Mouse (Mus musculus): Measurements from ENCODE around the gene 1300017J02Rik.

1300017J02Rik gene

DNA sequence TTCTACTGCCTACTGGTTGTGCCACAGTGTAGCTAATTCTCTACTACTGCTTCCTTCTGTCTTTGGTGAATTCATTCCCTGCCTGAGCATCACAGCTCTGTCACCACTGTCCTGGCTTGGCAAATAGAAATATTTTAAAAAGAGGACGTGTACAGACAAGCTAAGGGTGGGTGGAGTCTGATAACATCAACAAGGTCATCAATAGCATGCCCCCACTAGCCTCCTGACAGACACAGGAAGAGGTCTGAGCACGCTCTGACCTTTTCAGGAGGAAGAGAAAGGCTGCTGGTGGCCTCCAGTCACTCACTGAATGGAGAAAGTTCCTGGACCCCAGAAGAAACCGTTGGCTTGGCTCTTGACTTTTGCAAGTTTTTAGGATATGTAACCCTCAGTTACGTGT, 18.5 kb downstream of the 1300017J02Rik start:
- in situ Hi-C loops (cut with MboI; ENCODE audit: unreplicated experiment in 2 of 2): loop anchor here in 1 of 2 experiments (10.0 to 25.0 kb wide), 2 partner anchors 52 to 399 kb away; partner anchors contain the start of genes Gm20425 and Trf

- in situ Hi-C loops (cut with MboI; ENCODE audit: unreplicated experiment in 2 of 2): loop anchor here in 1 of 2 experiments (25.0 kb wide), 1 partner anchor 390 kb away; no protein-coding TSS in a partner anchor
Observed at GRCm38 (mm10) chr9:103276876-103277275, 28.0 kb downstream of the 1300017J02Rik start.

GRCm38 (mm10) chr9:103275676-103276075, 29.2 kb downstream of the 1300017J02Rik start:
- in situ Hi-C loops (cut with MboI; ENCODE audit: unreplicated experiment in 2 of 2): loop anchor here in 1 of 2 experiments (25.0 kb wide), 1 partner anchor 388 kb away; no protein-coding TSS in a partner anchor

- in situ Hi-C loops (cut with MboI; ENCODE audit: unreplicated experiment in 2 of 2): loop anchor here in 1 of 2 experiments (25.0 kb wide), 1 partner anchor 388 kb away; no protein-coding TSS in a partner anchor
Observed at GRCm38 (mm10) chr9:103274819-103275218, 30.1 kb downstream of the 1300017J02Rik start.

DNA sequence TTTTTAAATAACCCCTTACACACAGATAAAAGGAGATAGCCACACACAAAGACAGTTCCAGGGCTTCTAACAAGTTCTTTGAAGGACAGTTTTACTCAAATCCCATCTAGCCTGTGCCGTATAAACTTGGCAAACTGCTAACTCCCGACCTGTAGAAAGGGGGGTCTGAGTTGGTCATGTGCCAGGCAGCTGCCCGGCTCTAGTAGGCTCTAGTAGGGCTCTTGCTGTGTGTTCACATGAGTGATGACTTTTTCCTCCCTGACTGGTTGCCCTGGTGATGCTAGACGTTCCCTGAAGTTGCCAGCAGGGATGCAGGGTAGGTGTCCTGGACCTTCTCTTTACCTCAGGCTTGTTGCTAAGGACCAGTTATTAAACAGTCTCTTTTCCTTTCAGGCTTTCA, 33.8 kb downstream of the 1300017J02Rik start:
- in situ Hi-C loops (cut with MboI; ENCODE audit: unreplicated experiment in 2 of 2): no loop called here

DNA sequence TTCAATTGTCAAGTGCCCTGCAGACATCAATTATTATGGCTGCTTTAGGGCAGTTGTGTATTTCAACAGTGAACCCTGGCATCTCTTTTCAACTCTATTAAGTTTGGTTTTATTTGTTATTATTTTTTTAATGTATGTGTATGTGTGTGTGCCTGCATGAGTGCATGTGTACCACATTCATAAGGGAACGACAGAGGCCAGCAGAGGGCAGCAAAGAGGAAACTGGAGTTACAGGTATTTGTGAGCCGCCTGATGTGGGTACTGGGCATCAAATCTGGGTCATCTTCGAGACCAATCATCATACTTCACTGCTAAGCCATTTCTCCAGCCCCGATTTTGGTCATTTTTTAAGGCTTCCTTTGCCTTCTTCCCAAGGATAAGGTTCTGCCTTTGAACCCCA, 39.1 kb downstream of the 1300017J02Rik start:
- in situ Hi-C loops (cut with MboI; ENCODE audit: unreplicated experiment in 2 of 2): no loop called here

- in situ Hi-C loops (cut with MboI; ENCODE audit: unreplicated experiment in 2 of 2): no loop called here
Observed at GRCm38 (mm10) chr9:103252906-103253305, 52.0 kb downstream of the 1300017J02Rik start.

GRCm38 (mm10) chr9:103248618-103249017, 56.3 kb downstream of the 1300017J02Rik start:
- in situ Hi-C loops (cut with MboI; ENCODE audit: unreplicated experiment in 2 of 2): no loop called here

DNA sequence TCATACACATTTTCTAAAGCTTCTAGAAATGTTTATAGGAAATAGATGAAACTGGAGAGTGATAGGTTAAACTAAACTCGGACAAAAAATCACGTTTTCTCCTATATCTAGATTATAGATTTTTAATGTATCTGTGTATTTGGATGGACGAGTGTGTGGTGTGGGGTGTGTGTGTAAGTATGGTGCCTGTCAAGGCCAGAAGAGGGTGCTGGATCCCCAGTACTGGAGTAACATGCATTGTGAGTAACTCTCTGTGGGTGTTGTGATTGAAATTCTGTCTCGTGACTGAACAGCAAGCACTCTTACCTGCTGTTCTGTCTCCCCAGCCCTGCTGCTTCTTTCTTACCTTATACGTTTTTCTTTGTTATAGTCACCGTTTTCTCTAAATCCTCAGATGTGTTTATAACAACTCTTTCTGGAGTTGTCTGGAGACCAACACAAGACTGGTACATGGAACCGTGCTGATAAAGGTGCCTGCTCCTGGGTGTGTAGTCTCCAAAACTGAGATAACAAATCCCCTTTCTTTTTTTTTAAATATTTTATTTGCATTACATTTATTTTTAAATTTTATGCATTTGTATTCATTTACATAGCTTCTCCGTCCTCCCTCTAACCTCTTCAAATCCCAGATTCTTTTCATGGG, 58.2 kb downstream of the 1300017J02Rik start:
- in situ Hi-C loops (cut with MboI; ENCODE audit: unreplicated experiment in 2 of 2): no loop called here

DNA sequence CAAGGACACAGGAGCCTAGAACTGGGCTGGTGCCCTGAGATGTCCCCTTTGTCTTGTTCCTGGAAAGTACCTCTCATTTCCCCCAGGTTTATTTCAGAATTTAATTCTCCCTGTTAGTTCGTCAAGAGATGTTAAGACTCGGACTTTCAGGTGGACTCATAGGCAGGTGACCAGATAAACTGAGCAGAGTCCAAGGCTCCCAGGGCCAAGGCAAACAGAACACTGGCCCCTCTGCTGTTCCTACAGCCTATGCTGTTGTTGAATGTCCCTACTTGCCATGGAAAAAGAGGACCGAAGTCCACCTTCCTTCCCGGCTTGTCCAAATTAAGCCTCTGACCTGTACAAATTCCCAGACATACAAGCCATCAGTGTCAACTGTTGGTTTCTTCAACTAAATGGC, 61.2 kb downstream of the 1300017J02Rik start:
- in situ Hi-C loops (cut with MboI; ENCODE audit: unreplicated experiment in 2 of 2): no loop called here

DNA sequence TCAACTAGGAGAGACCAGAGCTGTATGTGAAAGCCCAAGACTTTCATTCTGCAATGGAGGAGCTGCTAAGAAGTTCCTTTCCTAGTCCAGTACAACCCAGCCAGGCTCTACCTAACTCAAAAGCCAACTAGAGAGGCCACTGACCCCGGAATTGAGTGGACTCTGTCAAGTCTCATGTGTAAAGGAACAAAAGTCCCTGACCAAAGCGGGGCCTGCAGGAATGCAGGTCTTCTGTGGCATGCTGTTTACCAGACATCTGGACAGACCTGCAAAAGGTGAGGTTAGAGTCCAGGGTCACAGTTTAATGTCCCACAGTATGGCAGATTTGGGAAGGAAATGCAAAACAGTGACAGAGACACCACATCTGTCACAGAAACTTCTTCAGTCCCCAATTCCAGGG, 63.7 kb downstream of the 1300017J02Rik start:
- in situ Hi-C loops (cut with MboI; ENCODE audit: unreplicated experiment in 2 of 2): no loop called here

DNA sequence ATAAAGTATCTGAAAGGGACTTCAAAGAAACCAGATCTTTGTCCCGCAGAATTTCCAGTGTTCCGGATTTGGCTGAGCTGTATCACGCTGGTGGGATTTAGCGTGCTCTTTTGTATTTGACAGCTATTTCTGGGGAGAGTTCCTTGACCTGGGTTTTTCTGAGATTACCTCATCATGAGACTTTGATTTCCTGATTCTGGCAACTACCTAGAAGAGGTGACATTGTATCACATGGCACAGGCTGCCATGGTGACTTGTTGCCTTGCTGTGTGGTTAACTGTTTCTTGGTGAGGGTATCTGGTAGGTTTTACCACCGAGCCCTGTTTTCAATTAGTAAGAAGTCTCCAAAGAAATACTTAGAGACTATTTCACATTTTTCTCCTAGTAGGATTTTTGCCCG, 65.4 kb downstream of the 1300017J02Rik start:
- in situ Hi-C loops (cut with MboI; ENCODE audit: unreplicated experiment in 2 of 2): loop anchor here in 1 of 2 experiments (10.0 kb wide), 1 partner anchor 45 kb away; no protein-coding TSS in a partner anchor

DNA sequence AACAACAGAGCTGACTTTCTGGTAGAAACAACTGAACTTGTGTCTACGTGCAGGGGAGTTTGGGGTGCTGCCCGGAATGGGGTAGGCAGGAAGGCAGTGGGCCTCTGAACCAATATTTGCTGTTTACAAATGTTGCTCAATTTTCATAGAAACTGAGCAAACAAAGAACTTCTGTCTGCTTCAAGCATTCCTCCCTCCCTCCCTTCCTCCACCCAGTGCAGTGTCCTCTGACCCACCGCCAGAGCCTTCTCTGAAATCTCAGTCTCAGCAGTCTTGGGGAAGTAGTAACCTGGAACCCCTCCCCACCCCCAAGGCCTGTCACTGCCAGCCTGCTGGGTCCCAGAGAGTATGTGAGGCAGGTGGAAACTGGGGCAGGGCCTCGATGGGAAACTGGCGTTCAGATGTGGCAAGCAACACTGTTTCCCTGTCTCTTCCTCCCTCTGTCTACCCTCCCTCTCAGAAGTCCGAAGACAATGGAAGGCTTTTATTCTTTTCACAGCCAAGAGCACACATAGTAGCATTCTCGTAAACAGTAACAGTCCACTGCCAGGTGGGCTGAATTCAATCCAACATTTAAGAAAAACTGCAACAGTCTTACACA, 70.2 kb downstream of the 1300017J02Rik start:
- in situ Hi-C loops (cut with MboI; ENCODE audit: unreplicated experiment in 2 of 2): loop anchor here in 1 of 2 experiments (10.0 kb wide), 1 partner anchor 50 kb away; no protein-coding TSS in a partner anchor

DNA sequence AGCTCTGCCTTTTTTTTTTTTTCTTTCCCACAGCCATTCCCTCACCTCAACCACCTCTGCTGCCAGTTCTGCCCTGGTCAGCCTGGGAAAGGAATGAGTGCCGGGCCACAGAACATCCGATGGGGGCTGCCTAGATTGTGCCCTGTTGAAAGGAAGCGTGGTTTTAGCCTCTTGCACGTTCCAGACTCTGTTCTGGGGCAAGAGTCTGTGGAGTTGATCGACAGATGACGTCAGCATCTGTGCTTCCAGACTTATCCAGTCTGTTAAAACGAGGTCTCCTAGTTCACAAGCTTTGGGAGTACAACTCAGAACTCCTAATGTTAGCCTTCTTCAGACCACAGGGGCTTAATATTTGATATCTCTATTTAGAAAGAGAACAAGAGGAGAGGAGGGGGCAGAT, 70.8 kb downstream of the 1300017J02Rik start:
- in situ Hi-C loops (cut with MboI; ENCODE audit: unreplicated experiment in 2 of 2): loop anchor here in 1 of 2 experiments (10.0 kb wide), 1 partner anchor 51 kb away; no protein-coding TSS in a partner anchor

- in situ Hi-C loops (cut with MboI; ENCODE audit: unreplicated experiment in 2 of 2): loop anchor here in 1 of 2 experiments (10.0 kb wide), 1 partner anchor 52 kb away; no protein-coding TSS in a partner anchor
Observed at GRCm38 (mm10) chr9:103233006-103233395, 71.9 kb downstream of the 1300017J02Rik start.

DNA sequence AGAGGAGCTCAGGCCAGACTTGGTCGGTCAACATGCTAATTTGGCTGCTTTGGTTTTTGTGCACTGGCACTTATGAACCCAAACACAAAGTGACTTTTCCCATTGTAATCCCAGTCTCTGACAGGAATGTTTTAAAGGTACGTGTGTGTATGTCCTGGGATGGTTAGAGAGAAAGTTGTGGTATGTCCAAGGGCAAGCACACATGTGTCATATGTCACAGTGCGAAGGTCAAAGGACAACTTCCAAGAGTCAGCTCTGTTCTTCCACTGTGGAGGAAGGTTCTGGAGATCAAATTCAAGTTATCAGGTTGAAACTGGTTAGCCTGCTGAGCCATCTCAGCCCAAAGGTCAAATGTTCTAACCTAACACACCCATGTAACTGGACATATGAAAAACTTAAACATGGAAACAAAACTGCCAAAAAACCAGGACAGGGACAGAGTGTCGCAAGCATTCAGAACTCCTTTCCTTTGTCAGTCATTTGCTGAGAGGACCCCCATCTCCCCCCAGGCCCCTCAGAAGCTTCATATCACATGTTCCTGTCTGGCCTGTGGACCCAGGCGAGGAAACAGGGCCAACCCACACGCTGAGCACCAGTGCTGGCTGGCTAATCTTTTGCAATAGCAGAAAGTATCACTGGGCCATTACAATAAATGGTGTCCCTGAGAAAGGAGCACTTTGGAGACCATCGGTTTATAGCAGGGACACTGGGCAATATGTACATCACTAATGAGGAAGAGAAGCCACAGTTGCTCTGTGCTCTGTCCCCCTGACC, 72.5 kb downstream of the 1300017J02Rik start:
- in situ Hi-C loops (cut with MboI; ENCODE audit: unreplicated experiment in 2 of 2): loop anchor here in 1 of 2 experiments (10.0 kb wide), 1 partner anchor 52 kb away; no protein-coding TSS in a partner anchor

- in situ Hi-C loops (cut with MboI; ENCODE audit: unreplicated experiment in 2 of 2): loop anchor here in 1 of 2 experiments (10.0 kb wide), 1 partner anchor 54 kb away; no protein-coding TSS in a partner anchor
Observed at GRCm38 (mm10) chr9:103230151-103230951, 74.5 kb downstream of the 1300017J02Rik start, which contains the start of the genes Gm20425 and Trf. Gene Gm20425 (minus strand): TSS chr9:103230307. Gene Trf (minus strand): TSS chr9:103230444.

GRCm38 (mm10) chr9:103229037-103229867, 75.6 kb downstream of the 1300017J02Rik start:
- in situ Hi-C loops (cut with MboI; ENCODE audit: unreplicated experiment in 2 of 2): loop anchor here (5.0 to 10.0 kb wide), 6 partner anchors 63 to 768 kb away; partner anchors contain the start of gene Bfsp2 (in 1 of the 2)

All from v-Abl transformed pro-B cells (cell line).